Mouse (Mus musculus) spleen, adult 18-20 months (tissue): ENCODE data around the gene Cckbr.

Source experiments
- DNase-seq, 2 experiments: peaks; one replicate each; pipeline ENCODE4 v3.0.0; 2022; ENCODE audit warnings: mixed read lengths in 2 of 2

Cckbr gene

GRCm38 (mm10) chr7:105498854-105499492 lies 73.4 kb downstream of the Cckbr start:
- no peak for DNase-seq

- DNase-seq = no peak
Measured at GRCm38 (mm10) chr7:105499676-105500075, 74.1 kb downstream of the Cckbr start.

- DNase-seq = no peak
Measured at GRCm38 (mm10) chr7:105501984-105502383, 76.5 kb downstream of the Cckbr start.

- DNase-seq = no peak
Measured at GRCm38 (mm10) chr7:105507257-105507656, 81.7 kb downstream of the Cckbr start.

GRCm38 (mm10) chr7:105510143-105510542 lies 84.6 kb downstream of the Cckbr start:
- DNase-seq = no peak

- no peak for DNase-seq
Measured at GRCm38 (mm10) chr7:105513845-105514291, 88.3 kb downstream of the Cckbr start.

- DNase-seq = no peak
Measured at GRCm38 (mm10) chr7:105514561-105514960, 89.0 kb downstream of the Cckbr start.

- peak; percentile 15 to 64 for DNase-seq
Measured at GRCm38 (mm10) chr7:105515178-105515577, 89.6 kb downstream of the Cckbr start.

GRCm38 (mm10) chr7:105516669-105517360 lies 91.3 kb downstream of the Cckbr start:
- no peak for DNase-seq

GRCm38 (mm10) chr7:105519336-105519735 lies 93.8 kb downstream of the Cckbr start:
- no peak for DNase-seq

GRCm38 (mm10) chr7:105519771-105520170 lies 94.2 kb downstream of the Cckbr start:
- DNase-seq = no peak

- no peak for DNase-seq
Measured at GRCm38 (mm10) chr7:105520201-105520600, 94.7 kb downstream of the Cckbr start.
